Mouse (Mus musculus): ENCODE measurements around the gene Mllt3. TPM values are rescaled to one million over a fixed set of nuclear protein-coding genes. Genes with fewer than 3 reads are reported as not detected.

Mllt3 gene
- polyA plus RNA-seq, 1 experiment from 2014 or later = 17.5 TPM

DNA sequence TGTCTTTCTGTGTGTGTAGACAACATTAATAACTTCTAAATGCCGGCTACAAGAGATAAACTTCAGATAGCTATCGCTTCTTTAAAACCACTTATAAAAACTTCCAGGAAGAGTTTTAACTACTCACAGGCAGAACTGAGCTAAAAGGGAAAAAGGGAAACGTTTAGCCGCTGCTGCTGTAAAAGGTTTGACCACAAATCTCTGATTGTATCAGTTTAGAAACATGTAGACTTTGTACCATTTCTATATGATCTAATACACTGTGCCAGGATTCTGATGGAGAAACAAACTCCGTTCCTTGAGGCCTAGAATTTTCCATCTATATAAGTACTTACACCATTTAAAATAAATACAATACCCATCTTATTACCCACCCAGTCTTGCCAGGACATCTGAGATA is 17.4 kb downstream of the Mllt3 start:
- 29% methylated on average over 5 of the region's 5 CpGs for WGBS
- Histone ChIP-seq H3K4me2 (replicated peaks; ENCODE audit: low read depth) (peak overlapping the region; percentile 25; the same call in 1 of the 2 replicates), H3K9ac (ENCODE audit: low read depth, low read length) (no peak overlapping the region), H3K27me3 (replicated peaks; ENCODE audit: control insufficient read depth, insufficient read depth, low read length) (no peaks in the 10 kb centered on the region), H3K4me1 (replicated peaks; ENCODE audit: control insufficient read depth, insufficient read depth, low read length) (0 out of 2 replicates have a peak, but pooled peaks cover 4% of the 10 kb centered on the region), H3K36me3 (ENCODE audit: control insufficient read depth, insufficient read depth) (no peaks in the 10 kb centered on the region), H3K4me3 (ENCODE audit: low read depth, low read length) (no peak overlapping the region), H3K27ac (ENCODE audit: low read depth, low read length) (no peak overlapping the region), H3K9me3 (ENCODE audit: control insufficient read depth) (no peaks in the 10 kb centered on the region)
- TF ChIP-seq CTCF (IDR thresholded peaks at IDR 0.05; ENCODE audit: low read depth) = no peak
- ATAC-seq = no peak

- ATAC-seq = no peak
- no peaks in the 10 kb centered on the region for H3K36me3 ChIP-seq (ENCODE audit: control insufficient read depth, insufficient read depth)
- no peak overlapping the region for H3K4me3 ChIP-seq (ENCODE audit: low read depth, low read length)
- H3K27ac ChIP-seq (ENCODE audit: low read depth, low read length) = 0 out of 2 replicates have a peak overlapping the region, but pooled peaks have one; percentile 1
- no peak for TF ChIP-seq CTCF (IDR thresholded peaks at IDR 0.05; ENCODE audit: low read depth)
- H3K9me3 ChIP-seq (ENCODE audit: control insufficient read depth) = no peaks in the 10 kb centered on the region
- H3K4me1 ChIP-seq (replicated peaks; ENCODE audit: control insufficient read depth, insufficient read depth, low read length) = 0 out of 2 replicates have a peak, but pooled peaks cover 4% of the 10 kb centered on the region
- 62% methylated on average over 7 of the region's 7 CpGs for WGBS
- no peaks in the 10 kb centered on the region for H3K27me3 ChIP-seq (replicated peaks; ENCODE audit: control insufficient read depth, insufficient read depth, low read length)
- peak overlapping the region; percentile 25; the same call in 1 of the 2 replicates for H3K4me2 ChIP-seq (replicated peaks; ENCODE audit: low read depth)
- H3K9ac ChIP-seq (ENCODE audit: low read depth, low read length) = no peak overlapping the region
Observed at GRCm38 (mm10) chr4:88015261-88015660, 17.9 kb downstream of the Mllt3 start.

DNA sequence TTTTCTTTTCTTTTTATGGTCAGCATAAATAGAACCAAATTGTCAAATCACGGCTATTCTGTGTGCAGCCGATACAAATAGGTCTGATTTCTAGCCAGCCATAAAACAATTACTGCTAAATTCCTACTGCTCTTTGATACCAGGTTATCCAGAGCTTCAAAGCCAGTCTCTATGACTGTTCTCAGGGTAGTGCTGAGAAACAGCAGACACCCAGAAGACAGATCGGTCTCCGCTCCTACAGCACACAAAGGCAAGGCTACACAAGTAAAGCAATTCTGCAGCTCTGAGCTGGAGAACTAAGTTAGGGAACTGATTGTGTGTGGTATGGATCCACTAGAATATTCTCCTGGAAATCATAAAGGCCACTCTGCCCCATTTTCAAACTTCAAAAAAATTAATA is 20.4 kb downstream of the Mllt3 start:
- Histone ChIP-seq H3K9me3 (ENCODE audit: control insufficient read depth) (no peaks in the 10 kb centered on the region), H3K36me3 (ENCODE audit: control insufficient read depth, insufficient read depth) (no peaks in the 10 kb centered on the region), H3K27me3 (replicated peaks; ENCODE audit: control insufficient read depth, insufficient read depth, low read length) (no peaks in the 10 kb centered on the region), H3K4me2 (replicated peaks; ENCODE audit: low read depth) (peak overlapping the region; percentile 37), H3K4me3 (ENCODE audit: low read depth, low read length) (no peak overlapping the region), H3K27ac (ENCODE audit: low read depth, low read length) (no peak overlapping the region), H3K9ac (ENCODE audit: low read depth, low read length) (no peak overlapping the region), H3K4me1 (replicated peaks; ENCODE audit: control insufficient read depth, insufficient read depth, low read length) (0 out of 2 replicates have a peak, but pooled peaks cover 8% of the 10 kb centered on the region)
- ATAC-seq = no peak
- WGBS = 26% methylated on average over 4 of the region's 4 CpGs
- no peak for TF ChIP-seq CTCF (IDR thresholded peaks at IDR 0.05; ENCODE audit: low read depth)

DNA sequence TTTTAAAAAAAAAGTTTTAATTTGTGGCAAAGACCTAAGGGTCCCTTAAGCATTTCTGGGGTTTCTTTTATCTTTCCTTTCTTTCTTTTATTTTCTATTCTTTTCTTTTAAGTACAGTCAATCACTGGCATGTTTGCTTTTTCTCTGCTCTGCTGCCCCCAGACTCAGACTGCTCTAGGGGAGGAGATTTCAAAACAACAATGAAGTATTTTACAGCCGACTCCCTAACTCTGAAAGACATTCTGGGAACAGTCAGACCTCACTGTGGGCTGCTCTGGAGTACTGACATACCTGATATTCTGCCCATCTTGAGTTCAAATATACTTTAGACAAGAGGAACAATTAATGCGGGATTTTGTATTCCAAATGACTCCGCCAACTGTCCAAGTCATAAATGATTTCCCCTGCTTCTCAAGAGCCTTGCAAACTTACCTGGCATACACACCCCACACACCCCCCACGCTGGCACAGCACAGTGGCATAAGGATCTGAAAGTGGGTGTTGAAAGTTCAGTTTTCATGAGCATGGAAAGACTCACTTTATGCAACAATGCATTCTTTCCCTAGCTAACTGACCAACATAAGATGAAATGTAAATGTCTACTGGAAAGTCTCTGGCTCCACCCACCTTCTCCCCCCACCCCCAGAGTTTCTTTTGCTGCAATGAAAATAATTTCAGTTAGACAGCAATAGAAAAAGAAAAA is 21.1 kb downstream of the Mllt3 start:
- 64% methylated on average over 4 of the region's 4 CpGs for WGBS
- ATAC-seq = no peak
- no peak for TF ChIP-seq CTCF (IDR thresholded peaks at IDR 0.05; ENCODE audit: low read depth)
- Histone ChIP-seq H3K4me2 (replicated peaks; ENCODE audit: low read depth) (peak overlapping the region; percentile 37), H3K27ac (ENCODE audit: low read depth, low read length) (no peak overlapping the region), H3K4me1 (replicated peaks; ENCODE audit: control insufficient read depth, insufficient read depth, low read length) (0 out of 2 replicates have a peak, but pooled peaks cover 8% of the 10 kb centered on the region), H3K27me3 (replicated peaks; ENCODE audit: control insufficient read depth, insufficient read depth, low read length) (no peaks in the 10 kb centered on the region), H3K9me3 (ENCODE audit: control insufficient read depth) (no peaks in the 10 kb centered on the region), H3K9ac (ENCODE audit: low read depth, low read length) (no peak overlapping the region), H3K4me3 (ENCODE audit: low read depth, low read length) (0 out of 2 replicates have a peak overlapping the region, but pooled peaks have one; percentile 7), H3K36me3 (ENCODE audit: control insufficient read depth, insufficient read depth) (no peaks in the 10 kb centered on the region)

GRCm38 (mm10) chr4:88010441-88010840 is 22.7 kb downstream of the Mllt3 start:
- TF ChIP-seq CTCF (IDR thresholded peaks at IDR 0.05; ENCODE audit: low read depth) = no peak
- no peak overlapping the region for H3K27ac ChIP-seq (ENCODE audit: low read depth, low read length)
- ATAC-seq = no peak
- 0 out of 2 replicates have a peak, but pooled peaks cover 8% of the 10 kb centered on the region for H3K4me1 ChIP-seq (replicated peaks; ENCODE audit: control insufficient read depth, insufficient read depth, low read length)
- H3K4me3 ChIP-seq (ENCODE audit: low read depth, low read length) = no peak overlapping the region
- no peak overlapping the region for H3K4me2 ChIP-seq (replicated peaks; ENCODE audit: low read depth)
- no peaks in the 10 kb centered on the region for H3K27me3 ChIP-seq (replicated peaks; ENCODE audit: control insufficient read depth, insufficient read depth, low read length)
- no peaks in the 10 kb centered on the region for H3K9me3 ChIP-seq (ENCODE audit: control insufficient read depth)
- no peaks in the 10 kb centered on the region for H3K36me3 ChIP-seq (ENCODE audit: control insufficient read depth, insufficient read depth)
- 66% methylated on average over 5 of the region's 5 CpGs for WGBS
- no peak overlapping the region for H3K9ac ChIP-seq (ENCODE audit: low read depth, low read length)

DNA sequence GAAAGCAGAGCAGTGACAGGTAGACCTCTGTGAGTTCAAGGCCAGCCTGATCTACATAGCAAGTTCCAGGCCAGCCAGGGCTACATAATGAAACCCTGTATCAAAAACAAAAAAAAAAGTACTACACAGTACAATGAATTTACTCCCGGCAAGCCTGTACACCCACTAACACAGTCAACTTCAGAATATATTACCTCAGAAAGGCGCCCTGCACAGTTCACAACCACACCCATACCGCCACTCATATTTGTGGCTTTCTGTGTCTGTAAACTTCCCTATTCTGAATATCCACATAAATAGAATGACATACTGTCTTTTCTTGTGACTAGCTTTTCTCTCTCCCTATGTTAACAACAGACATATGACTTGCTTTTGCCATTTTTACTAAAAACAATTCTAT is 27.4 kb downstream of the Mllt3 start:
- Histone ChIP-seq H3K27me3 (replicated peaks; ENCODE audit: control insufficient read depth, insufficient read depth, low read length) (no peaks in the 10 kb centered on the region), H3K27ac (ENCODE audit: low read depth, low read length) (no peak overlapping the region), H3K4me3 (ENCODE audit: low read depth, low read length) (no peak overlapping the region), H3K4me2 (replicated peaks; ENCODE audit: low read depth) (no peak overlapping the region), H3K9me3 (ENCODE audit: control insufficient read depth) (no peaks in the 10 kb centered on the region), H3K9ac (ENCODE audit: low read depth, low read length) (no peak overlapping the region), H3K36me3 (ENCODE audit: control insufficient read depth, insufficient read depth) (no peaks in the 10 kb centered on the region; the same call in 1 of the 2 replicates), H3K4me1 (replicated peaks; ENCODE audit: control insufficient read depth, insufficient read depth, low read length) (0 out of 2 replicates have a peak, but pooled peaks cover 4% of the 10 kb centered on the region)
- TF ChIP-seq CTCF (IDR thresholded peaks at IDR 0.05; ENCODE audit: low read depth) = no peak
- 85% methylated on average over 3 of the region's 3 CpGs for WGBS
- ATAC-seq = no peak

Data from intestine, postnatal 0 days (tissue).